Mouse (Mus musculus): ENCODE measurements around the gene Bicra.

Bicra gene

GRCm38 (mm10) chr7:15944311-15944710 is 103.4 kb downstream of the Bicra start:
- no peak for DNase-seq (ENCODE audit: low read depth, low spot score)
- Histone ChIP-seq H3K27me3 (ENCODE audit: control insufficient read depth, insufficient read depth, low read length, poor library complexity, severe bottlenecking) (no peaks in the 10 kb centered on the region), H3K36me3 (ENCODE audit: control insufficient read depth, insufficient read depth, low read length, poor library complexity, severe bottlenecking) (peaks cover 26% of the 10 kb centered on the region)

DNA sequence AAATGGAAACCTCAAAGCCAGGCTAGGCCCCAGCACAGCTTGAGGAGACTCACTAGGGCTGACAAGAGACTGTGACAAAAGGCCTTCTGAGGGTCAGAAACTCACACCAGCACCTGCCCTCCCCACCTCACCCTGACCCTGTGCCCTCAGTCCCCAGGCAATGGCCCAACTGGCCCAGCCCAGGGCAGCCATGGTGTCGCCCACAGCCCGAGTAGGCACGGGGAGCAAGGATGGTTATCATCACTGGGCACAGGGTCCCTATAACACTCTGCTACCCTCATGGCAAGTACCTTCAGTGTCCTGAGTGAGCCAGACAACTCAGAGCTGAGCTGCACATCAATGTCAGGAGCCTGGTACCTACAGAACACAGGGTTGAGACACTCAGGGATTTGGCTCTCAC is 109.1 kb downstream of the Bicra start:
- H3K36me3 ChIP-seq (ENCODE audit: control insufficient read depth, insufficient read depth, low read length, poor library complexity, severe bottlenecking), result peaks cover 31% of the 10 kb centered on the region
- DNase-seq (ENCODE audit: low read depth, low spot score), result no peak
- H3K27me3 ChIP-seq (ENCODE audit: control insufficient read depth, insufficient read depth, low read length, poor library complexity, severe bottlenecking), result no peaks in the 10 kb centered on the region

DNA sequence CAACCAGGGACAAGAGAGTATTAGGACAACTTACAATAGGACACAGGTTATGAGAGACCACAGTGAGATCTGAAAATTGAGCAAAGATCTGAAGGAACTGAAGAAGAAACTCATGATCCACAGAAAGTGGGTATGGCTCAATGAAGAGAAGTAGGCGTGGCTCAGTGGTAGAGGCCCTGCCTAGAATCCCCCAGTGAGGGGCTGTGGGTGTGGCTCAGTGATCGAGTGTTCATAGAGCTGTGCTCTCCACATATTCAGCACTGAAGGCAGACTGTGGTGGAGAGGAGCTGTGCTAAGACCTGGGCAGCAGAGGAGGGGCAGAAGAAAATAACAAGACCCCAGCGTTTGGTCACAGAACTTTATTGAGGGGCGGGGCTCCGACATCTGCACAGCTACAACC is 110.2 kb downstream of the Bicra start:
- peaks cover 28% of the 10 kb centered on the region for H3K36me3 ChIP-seq (ENCODE audit: control insufficient read depth, insufficient read depth, low read length, poor library complexity, severe bottlenecking)
- DNase-seq (ENCODE audit: low read depth, low spot score), result no peak

GRCm38 (mm10) chr7:15933437-15934359 is 114.0 kb downstream of the Bicra start:
- DNase-seq (ENCODE audit: low read depth, low spot score), result no peak
- peaks cover 6% of the 10 kb centered on the region for H3K36me3 ChIP-seq (ENCODE audit: control insufficient read depth, insufficient read depth, low read length, poor library complexity, severe bottlenecking)
- H3K27me3 ChIP-seq (ENCODE audit: control insufficient read depth, insufficient read depth, low read length, poor library complexity, severe bottlenecking), result no peaks in the 10 kb centered on the region

More for the DNA sequence above, 110.2 kb downstream of the Bicra start:
- no peaks in the 10 kb centered on the region for H3K27me3 ChIP-seq (ENCODE audit: control insufficient read depth, insufficient read depth, low read length, poor library complexity, severe bottlenecking)

- H3K36me3 ChIP-seq (ENCODE audit: control insufficient read depth, insufficient read depth, low read length, poor library complexity, severe bottlenecking), result no peaks in the 10 kb centered on the region
- no peak for DNase-seq (ENCODE audit: low read depth, low spot score)
Observed at GRCm38 (mm10) chr7:15931635-15932034, 116.1 kb downstream of the Bicra start.

GRCm38 (mm10) chr7:15930543-15930942 is 117.2 kb downstream of the Bicra start:
- no peak for DNase-seq (ENCODE audit: low read depth, low spot score)
- H3K27me3 ChIP-seq (ENCODE audit: control insufficient read depth, insufficient read depth, low read length, poor library complexity, severe bottlenecking), result no peaks in the 10 kb centered on the region
- H3K36me3 ChIP-seq (ENCODE audit: control insufficient read depth, insufficient read depth, low read length, poor library complexity, severe bottlenecking), result no peaks in the 10 kb centered on the region

More at GRCm38 (mm10) chr7:15931635-15932034, 116.1 kb downstream of the Bicra start:
- H3K27me3 ChIP-seq (ENCODE audit: control insufficient read depth, insufficient read depth, low read length, poor library complexity, severe bottlenecking), result no peaks in the 10 kb centered on the region

GRCm38 (mm10) chr7:15929910-15930309 is 117.8 kb downstream of the Bicra start:
- Histone ChIP-seq H3K36me3 (ENCODE audit: control insufficient read depth, insufficient read depth, low read length, poor library complexity, severe bottlenecking) (no peaks in the 10 kb centered on the region), H3K27me3 (ENCODE audit: control insufficient read depth, insufficient read depth, low read length, poor library complexity, severe bottlenecking) (no peaks in the 10 kb centered on the region)
- peak; percentile 84 for DNase-seq (ENCODE audit: low read depth, low spot score)

- Histone ChIP-seq H3K36me3 (ENCODE audit: control insufficient read depth, insufficient read depth, low read length, poor library complexity, severe bottlenecking) (peaks cover 2% of the 10 kb centered on the region; the same call in 1 of the 2 replicates), H3K27me3 (ENCODE audit: control insufficient read depth, insufficient read depth, low read length, poor library complexity, severe bottlenecking) (no peaks in the 10 kb centered on the region)
- DNase-seq (ENCODE audit: low read depth, low spot score), result peak; percentile 95
Observed at GRCm38 (mm10) chr7:15922220-15922773, 125.4 kb downstream of the Bicra start, which contains the start of gene Selenow. Gene Selenow (minus strand): TSS chr7:15922402.

DNA sequence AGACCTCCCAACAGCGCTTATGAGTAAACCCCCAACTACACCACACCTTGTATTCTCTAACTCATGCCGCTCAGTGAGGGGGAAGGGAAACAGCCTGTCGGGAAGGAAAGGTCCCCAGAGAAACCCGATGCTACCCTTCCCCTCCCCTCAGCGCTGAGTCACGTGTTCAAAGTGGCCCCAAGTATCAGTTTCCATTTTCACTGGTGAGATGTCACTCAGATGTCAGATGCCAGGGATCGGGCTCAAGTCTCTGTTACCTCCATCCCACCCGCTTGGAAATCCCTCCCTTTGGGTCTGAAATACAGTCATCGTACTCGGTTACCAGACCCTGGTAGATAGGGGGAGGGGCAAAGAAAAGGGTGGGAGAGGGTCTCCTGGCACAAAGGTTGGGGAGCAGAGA is 125.9 kb downstream of the Bicra start:
- peak; percentile 80 for DNase-seq (ENCODE audit: low read depth, low spot score)
- H3K36me3 ChIP-seq (ENCODE audit: control insufficient read depth, insufficient read depth, low read length, poor library complexity, severe bottlenecking), result peaks cover 4% of the 10 kb centered on the region; the same call in 1 of the 2 replicates
- H3K27me3 ChIP-seq (ENCODE audit: control insufficient read depth, insufficient read depth, low read length, poor library complexity, severe bottlenecking), result no peaks in the 10 kb centered on the region

Measured in splenic B cell, adult 2 months (primary cell).